Mouse (Mus musculus) CH12.LX (cell line): Measurements from ENCODE around the gene Defb18. TPM values are rescaled to one million over a fixed set of nuclear protein-coding genes. Genes with fewer than 3 reads are reported as not detected.
"Not testable (repeated sequence)": the region's sequence is repeated elsewhere in the genome, so short reads cannot be mapped to it uniquely, and the experiment has no call there.

Experiments
- DNase-seq: peaks from one replicate; pipeline ENCODE4 v3.0.0-alpha.2; 2013; ENCODE audit errors: extremely low read depth
- H3K27ac ChIP-seq: 2 replicates; pipeline ENCODE4 v1.5.1; 2012; ENCODE audit warnings: low read depth, mild to moderate bottlenecking, control low read depth, moderate library complexity; ENCODE audit not compliant: insufficient read depth
- H3K27me3 ChIP-seq: replicated peaks from 2 replicates; pipeline ENCODE3; 2012; ENCODE audit warnings: inconsistent platforms
- H3K36me3 ChIP-seq, 2 experiments: replicated peaks in 1 of 2; 2 replicates each; pipeline versions ENCODE3 to v1.6.1; 2012; ENCODE audit warnings: inconsistent platforms in 1 of 2, low read length in 1 of 2, mild to moderate bottlenecking in 1 of 2, mixed read lengths in 1 of 2, moderate library complexity in 1 of 2; ENCODE audit not compliant: control insufficient read depth in 1 of 2, insufficient read depth in 1 of 2
- H3K4me1 ChIP-seq, 2 experiments: 2 replicates each; pipeline ENCODE4 v1.6.1; 2012; ENCODE audit warnings: inconsistent platforms in 1 of 2, moderate library complexity in 1 of 2; ENCODE audit not compliant: insufficient read depth in 2 of 2, control insufficient read depth in 1 of 2
- H3K4me2 ChIP-seq: 2 replicates; pipeline ENCODE4 v1.6.1; 2012; ENCODE audit warnings: low read depth, mild to moderate bottlenecking, control low read depth; ENCODE audit not compliant: poor library complexity, insufficient read depth, severe bottlenecking
- H3K4me3 ChIP-seq, 3 experiments: fragments of 150-350 bp in 1 of 3; sonication (generic) in 1 of 3; replicated peaks in 1 of 3; 2 replicates each; pipeline versions ENCODE3 to v1.5.1; 2011 to 2012; ENCODE audit warnings: low read depth in 2 of 3, low read length in 2 of 3, mild to moderate bottlenecking in 2 of 3, moderate library complexity in 2 of 3, control low read depth in 1 of 3, improper control_type of control experiment in 1 of 3, inconsistent platforms in 1 of 3, mixed read lengths in 1 of 3; ENCODE audit not compliant: poor library complexity in 1 of 3
- H3K79me2 ChIP-seq: replicated peaks from 2 replicates; pipeline ENCODE4 v1.6.1; 2012; ENCODE audit warnings: mild to moderate bottlenecking, moderate library complexity; ENCODE audit not compliant: control insufficient read depth, poor library complexity, insufficient read depth, severe bottlenecking; ENCODE audit errors: extremely low read depth
- H3K9ac ChIP-seq: 2 replicates; pipeline ENCODE4 v1.6.1; 2012; ENCODE audit warnings: low read depth, mild to moderate bottlenecking, control low read depth, moderate library complexity; ENCODE audit not compliant: insufficient read depth
- H3K9me3 ChIP-seq: replicated peaks from 2 replicates; pipeline ENCODE3; 2012; ENCODE audit warnings: low read length, inconsistent platforms, mixed read lengths
- CHD2 ChIP-seq: IDR thresholded peaks from 2 replicates; pipeline ENCODE4 v1.6.1; 2011; ENCODE audit warnings: low read length, improper control_type of control experiment
- CTCF ChIP-seq, 2 experiments: IDR thresholded peaks in 1 of 2; conservative IDR thresholded peaks in 1 of 2; 2 replicates each; pipeline ENCODE4 v1.5.1; 2011 to 2012; ENCODE audit warnings: low read depth in 2 of 2, low read length in 2 of 2, improper control_type of control experiment in 1 of 2, inconsistent platforms in 1 of 2, mild to moderate bottlenecking in 1 of 2, moderate library complexity in 1 of 2
- E2F4 ChIP-seq: IDR thresholded peaks from 2 replicates; pipeline ENCODE4 v1.6.1; 2011; ENCODE audit warnings: low read depth, low read length, improper control_type of control experiment; ENCODE audit not compliant: insufficient replicate concordance
- ELF1 ChIP-seq: IDR thresholded peaks from 2 replicates; pipeline ENCODE4 v1.6.1; 2014; ENCODE audit warnings: low read depth, mild to moderate bottlenecking, inconsistent platforms, low read length, improper control_type of control experiment
- GABPA ChIP-seq: IDR thresholded peaks from 2 replicates; pipeline ENCODE4 v1.6.1; 2012; ENCODE audit warnings: low read depth, low read length, improper control_type of control experiment, inconsistent platforms; ENCODE audit not compliant: insufficient replicate concordance
- HCFC1 ChIP-seq: IDR thresholded peaks from 2 replicates; pipeline ENCODE4 v1.6.1; 2012; ENCODE audit warnings: low read depth, mild to moderate bottlenecking, inconsistent platforms, low read length, improper control_type of control experiment
- JUN ChIP-seq: IDR thresholded peaks from 2 replicates; pipeline ENCODE4 v1.6.1; 2011; ENCODE audit warnings: low read depth, mild to moderate bottlenecking, low read length, improper control_type of control experiment, moderate library complexity; ENCODE audit not compliant: insufficient read depth
- KAT2A ChIP-seq: IDR thresholded peaks from 2 replicates; pipeline ENCODE4 v1.6.1; 2012; ENCODE audit warnings: low read length, improper control_type of control experiment, inconsistent platforms; ENCODE audit not compliant: insufficient replicate concordance
- MAFK ChIP-seq: IDR thresholded peaks from 2 replicates; pipeline ENCODE4 v1.6.1; 2011; ENCODE audit warnings: low read length, improper control_type of control experiment; ENCODE audit not compliant: insufficient replicate concordance
- MAZ ChIP-seq: IDR thresholded peaks from 2 replicates; pipeline ENCODE4 v1.6.1; 2012; ENCODE audit warnings: low read depth, mild to moderate bottlenecking, inconsistent platforms, low read length, improper control_type of control experiment, moderate library complexity
- MXI1 ChIP-seq: IDR thresholded peaks from 2 replicates; pipeline ENCODE4 v1.6.1; 2011; ENCODE audit warnings: mild to moderate bottlenecking, low read depth, low read length, improper control_type of control experiment
- MYC ChIP-seq: IDR thresholded peaks from 2 replicates; pipeline ENCODE4 v1.6.1; 2011; ENCODE audit warnings: low read depth, mild to moderate bottlenecking, improper control_type of control experiment, low read length
- PAX5 ChIP-seq: IDR thresholded peaks from 2 replicates; pipeline ENCODE4 v1.6.1; 2012; ENCODE audit warnings: low read length, inconsistent platforms, mixed read lengths
- POLR2AphosphoS2 ChIP-seq: IDR thresholded peaks from 2 replicates; pipeline ENCODE4 v1.6.1; 2011; ENCODE audit warnings: low read depth, low read length, improper control_type of control experiment
- RAD21 ChIP-seq: IDR thresholded peaks from 2 replicates; pipeline ENCODE4 v1.6.1; 2011; ENCODE audit warnings: low read depth, mild to moderate bottlenecking, low read length, improper control_type of control experiment, moderate library complexity
- RCOR1 ChIP-seq: conservative IDR thresholded peaks from 2 replicates; pipeline ENCODE4 v1.6.1; 2012; ENCODE audit warnings: low read depth, mild to moderate bottlenecking, inconsistent platforms, low read length, improper control_type of control experiment
- SMC3 ChIP-seq: IDR thresholded peaks from 2 replicates; pipeline ENCODE4 v1.6.1; 2011; ENCODE audit warnings: low read depth, low read length, improper control_type of control experiment
- TCF12 ChIP-seq: IDR thresholded peaks from 2 replicates; pipeline ENCODE4 v1.6.1; 2014; ENCODE audit warnings: low read depth, mild to moderate bottlenecking, inconsistent platforms, low read length, improper control_type of control experiment
- UBTF ChIP-seq: IDR thresholded peaks from 2 replicates; pipeline ENCODE4 v1.6.1; 2012; ENCODE audit warnings: low read depth, mild to moderate bottlenecking, inconsistent platforms, low read length, improper control_type of control experiment, moderate library complexity
- USF2 ChIP-seq: conservative IDR thresholded peaks from 2 replicates; pipeline ENCODE4 v1.6.1; 2011; ENCODE audit warnings: low read depth, low read length, improper control_type of control experiment
- ZKSCAN1 ChIP-seq: IDR thresholded peaks from 2 replicates; pipeline ENCODE4 v1.6.1; 2012; ENCODE audit warnings: low read depth, inconsistent platforms, low read length, improper control_type of control experiment, borderline replicate concordance
- ZMIZ1 ChIP-seq: IDR thresholded peaks from 2 replicates; pipeline ENCODE4 v1.6.1; 2012; ENCODE audit warnings: low read depth, mild to moderate bottlenecking, inconsistent platforms, low read length, improper control_type of control experiment
- ZNF384 ChIP-seq: IDR thresholded peaks from 2 replicates; pipeline ENCODE4 v1.6.1; 2012; ENCODE audit warnings: low read depth, low read length, improper control_type of control experiment, inconsistent platforms
- dilution Hi-C: fragments of 300-500 bp; cut with MboI; formaldehyde crosslinking; loops from 2 replicates; pipeline ENCODE4 v1.14.3; 2020; ENCODE audit warnings: low sequenced_read_pairs; ENCODE audit not compliant: extremely low pct_unique_long_range_greater_than_20kb, extremely low pct_ligation_motif_present
- in situ Hi-C: fragments of 300-500 bp; cut with MboI; formaldehyde crosslinking; loops from 3 replicates; pipeline ENCODE4 v1.14.3; 2019; ENCODE audit warnings: low sequenced_read_pairs, low pct_ligation_motif_present, low pct_unique_long_range_greater_than_20kb, mixed read lengths
- polyA plus RNA-seq: library from polyadenylated mRNA; unstranded; fragments of >175 nt; gene quantifications from 2 replicates; pipeline ENCODE4 v1.2.1, GENCODE M21; 2012; ENCODE audit warnings: low read depth; ENCODE audit not compliant: insufficient read length
- total RNA-seq, 2 experiments: library from RNA; depleted of rRNA; stranded (reverse); fragments of 300-350 nt in 1 of 2; fragments of >200 nt in 1 of 2; gene quantifications; 2 replicates each; pipeline ENCODE4 v1.2.3; 2012 to 2014

Gene Defb18
- total and polyA plus RNA-seq, 3 experiments = not detected

- Histone ChIP-seq H3K27ac (no peak within 1 kb of the TSS), H3K4me1 (no peaks in the 10 kb centered on the region), H3K4me3 (no peak within 1 kb of the TSS), H3K9me3 (peaks cover 18% of the 10 kb centered on the region), H3K27me3 (no peaks in the 10 kb centered on the region), H3K9ac (no peak within 1 kb of the TSS), H3K79me2 (no peaks in the 10 kb centered on the region), H3K36me3 (no peaks in the 10 kb centered on the region), H3K4me2 (no peak within 1 kb of the TSS)
- no peak for DNase-seq
- dilution Hi-C loops = no loop called here
- in situ Hi-C loops = no loop called here
- TF ChIP-seq MAZ (no peak), TCF12 (no peak), SMC3 (no peak), HCFC1 (no peak), ELF1 (no peak), KAT2A (no peak), CTCF (conservative IDR thresholded peaks at IDR 0.05 in 1 of 2, IDR thresholded peaks at IDR 0.05 in 1 of 2; ENCODE audit: low read depth in 2 of 2, low read length in 2 of 2) (no peak), JUN (no peak), MXI1 (no peak), RAD21 (no peak)
These were observed 27.8 kb upstream of the Defb18 start, which contains the start of gene Defb41 for GRCm38 (mm10) chr1:18265038-18265437. Defb41 (minus strand) TSS chr1:18265138.

- H3K9ac ChIP-seq, H3K4me3 ChIP-seq, H3K79me2 ChIP-seq, DNase-seq, H3K4me2 ChIP-seq, H3K27ac ChIP-seq, H3K4me1 ChIP-seq, in situ Hi-C loops, H3K27me3 ChIP-seq, H3K36me3 ChIP-seq, dilution Hi-C loops: not testable (repeated sequence)
- peaks cover 11% of the 10 kb centered on the region for H3K9me3 ChIP-seq
These were observed 8.7 kb upstream of the Defb18 start for GRCm38 (mm10) chr1:18245801-18246580.

- no peak overlapping the region for H3K4me2 ChIP-seq
- TF ChIP-seq CHD2 (no peak), GABPA (no peak), TCF12 (no peak), ZKSCAN1 (no peak), UBTF (no peak), POLR2AphosphoS2 (no peak), MYC (no peak), RCOR1 (no peak), MAFK (no peak), ZNF384 (no peak), E2F4 (no peak), ELF1 (no peak), RAD21 (no peak), USF2 (no peak), KAT2A (no peak), ZMIZ1 (no peak), PAX5 (no peak), HCFC1 (no peak)
- H3K9me3 ChIP-seq = peaks cover 11% of the 10 kb centered on the region
- no peak overlapping the region for H3K4me3 ChIP-seq
- dilution Hi-C loops = no loop called here
- DNase-seq = no peak
- no peaks in the 10 kb centered on the region for H3K79me2 ChIP-seq
- H3K9ac ChIP-seq = no peak overlapping the region
- in situ Hi-C loops = no loop called here
- H3K27ac ChIP-seq = no peak overlapping the region
- no peaks in the 10 kb centered on the region for H3K36me3 ChIP-seq
- H3K4me1 ChIP-seq = no peaks in the 10 kb centered on the region
- H3K27me3 ChIP-seq = no peaks in the 10 kb centered on the region
These were observed 13.8 kb downstream of the Defb18 start for GRCm38 (mm10) chr1:18223385-18223945.
